Mouse (Mus musculus) embryonic facial prominence, embryonic 14.5 days (tissue): ENCODE measurements around the gene Pcsk2. TPM values are rescaled to one million over a fixed set of nuclear protein-coding genes. Genes with fewer than 3 reads are reported as not detected.
A peak's percentile ranks its signal among the peaks of the same experiment; 100 is the strongest.

ENCODE experiments used
- ATAC-seq: fragments of 200-750 bp; cut with Nextera tagmentation; 2 replicates; pipeline ENCODE4 v1.8.0; 2017; ENCODE audit warnings: low read depth, moderate number of reproducible peaks, moderate TSS enrichment
- DNase-seq: peaks from one replicate; pipeline ENCODE4 v3.0.0-alpha.2; 2015; ENCODE audit warnings: low spot score
- H3K27ac ChIP-seq: fragments of 300-500 bp; sonication (generic); replicated peaks from 2 replicates; pipeline ENCODE4 v1.5.1; 2014; ENCODE audit warnings: low read depth, mild to moderate bottlenecking, low read length, moderate library complexity
- H3K27me3 ChIP-seq: fragments of 300-500 bp; sonication (generic); replicated peaks from 2 replicates; pipeline ENCODE4 v1.6.1; 2014; ENCODE audit warnings: low read length; ENCODE audit not compliant: control insufficient read depth, insufficient read depth
- H3K36me3 ChIP-seq: fragments of 300-500 bp; sonication (generic); 2 replicates; pipeline ENCODE4 v1.6.1; 2014; ENCODE audit warnings: low read length, mixed read lengths; ENCODE audit not compliant: control insufficient read depth, insufficient read depth
- H3K4me1 ChIP-seq: fragments of 300-500 bp; sonication (generic); 2 replicates; pipeline ENCODE4 v1.6.1; 2014; ENCODE audit warnings: antibody characterized with exemption, low read length; ENCODE audit not compliant: control insufficient read depth, insufficient read depth
- H3K4me2 ChIP-seq: fragments of 300-500 bp; sonication (generic); 2 replicates; pipeline ENCODE4 v1.6.1; 2014; ENCODE audit warnings: low read depth, mild to moderate bottlenecking, low read length, moderate library complexity, mixed read lengths
- H3K4me3 ChIP-seq: fragments of 300-500 bp; sonication (generic); 2 replicates; pipeline ENCODE4 v1.5.1; 2014; ENCODE audit warnings: low read depth, mild to moderate bottlenecking, low read length
- H3K9ac ChIP-seq: fragments of 300-500 bp; sonication (generic); 2 replicates; pipeline ENCODE4 v1.6.1; 2014; ENCODE audit warnings: low read depth, mild to moderate bottlenecking, low read length, moderate library complexity, mixed read lengths
- H3K9me3 ChIP-seq: fragments of 300-500 bp; sonication (generic); 2 replicates; pipeline ENCODE4 v1.6.1; 2016; ENCODE audit warnings: low read length; ENCODE audit not compliant: control insufficient read depth
- WGBS: fragments of 180-500 bp; shearing (Covaris S2); extraction: QIAGEN DNeasy Blood & Tissue Kit; methylation state at CpG from one replicate; pipeline ENCODE4 v1.1.7; 2014; 5-methylcytosine and 5-hydroxymethylcytosine counted together
- polyA plus RNA-seq: library from polyadenylated mRNA; unstranded; fragments of >200 nt; fragmentation: Nextera tagmentation; extraction: Ambion mirVana; gene quantifications from 2 replicates; pipeline ENCODE4 v1.2.1, GENCODE M21; 2014

The Pcsk2 gene
- polyA plus RNA-seq, 1 experiment from 2014 or later = 2.7 TPM

DNA sequence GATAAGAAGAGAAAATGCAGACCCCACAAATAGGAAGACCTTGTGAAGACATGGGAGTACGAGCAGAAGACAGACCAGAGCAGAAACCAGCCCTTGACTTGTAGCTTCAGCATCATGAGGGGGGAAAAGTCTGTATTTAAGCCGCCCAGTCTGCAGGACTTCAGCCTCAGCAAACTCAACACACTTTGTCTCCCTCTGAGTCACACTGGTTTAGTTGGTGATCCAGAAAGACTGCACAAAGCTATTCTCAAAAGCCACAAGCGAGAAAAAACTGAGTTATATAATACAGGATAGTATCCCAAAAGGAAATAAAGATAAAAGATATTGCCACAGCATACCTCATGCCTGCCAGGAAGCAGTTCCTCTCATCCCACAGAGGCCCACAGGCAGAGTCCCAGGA is 67.5 kb downstream of the Pcsk2 start:
- ATAC-seq (no peak), DNase-seq (no peak)
- 66% methylated on average over 3 of the region's 3 CpGs for WGBS
- Histone ChIP-seq H3K27me3 (no peaks in the 10 kb centered on the region), H3K9me3 (no peaks in the 10 kb centered on the region), H3K27ac (no peak overlapping the region), H3K4me2 (no peak overlapping the region), H3K36me3 (no peaks in the 10 kb centered on the region), H3K4me3 (no peak overlapping the region), H3K4me1 (no peaks in the 10 kb centered on the region), H3K9ac (no peak overlapping the region)

DNA sequence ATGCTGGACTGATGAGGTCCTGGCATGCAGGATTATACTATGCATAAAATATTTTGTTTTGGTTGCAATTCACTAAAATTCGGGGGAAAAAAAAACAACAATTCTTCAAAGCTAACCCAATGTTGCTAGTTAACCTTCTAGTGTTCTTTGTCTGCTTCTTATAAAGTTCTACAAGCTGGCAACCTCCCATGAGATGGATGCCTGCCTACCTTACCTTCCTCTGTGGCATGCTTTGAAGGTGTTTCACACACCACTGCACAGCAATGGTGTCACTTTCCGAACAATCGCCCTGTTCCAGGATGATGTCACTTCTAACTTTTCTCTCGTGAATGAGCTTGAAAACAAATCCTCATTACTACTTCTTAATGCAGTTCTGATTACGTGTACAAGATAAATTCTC is 68.8 kb downstream of the Pcsk2 start:
- Histone ChIP-seq H3K36me3 (no peaks in the 10 kb centered on the region), H3K4me1 (no peaks in the 10 kb centered on the region), H3K9me3 (no peaks in the 10 kb centered on the region), H3K27me3 (no peaks in the 10 kb centered on the region), H3K9ac (no peak overlapping the region), H3K4me3 (no peak overlapping the region), H3K27ac (no peak overlapping the region), H3K4me2 (no peak overlapping the region)
- peak; percentile 30 for DNase-seq
- peak; percentile 76; the same call in 1 of the 2 replicates for ATAC-seq
- WGBS = 69% methylated on average over 5 of the region's 5 CpGs

DNA sequence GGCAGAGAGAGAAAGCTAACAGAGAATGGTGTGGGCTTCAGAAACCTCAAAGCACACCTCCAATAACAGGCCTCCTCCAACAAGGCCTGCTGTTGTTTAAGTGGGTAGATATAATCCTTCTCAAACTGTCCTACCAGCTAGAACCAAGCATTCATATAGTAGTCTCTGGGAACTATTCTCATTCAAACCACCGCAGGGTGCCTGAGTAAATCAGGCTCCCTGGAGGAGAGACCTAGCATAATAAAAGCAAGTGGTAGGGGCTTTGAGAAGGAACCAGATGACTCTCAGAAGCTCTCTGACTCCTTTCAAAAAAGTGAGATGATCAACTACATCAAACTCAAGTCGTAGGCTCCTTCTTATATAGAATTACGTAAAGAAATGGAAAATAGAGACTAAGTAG is 75.0 kb downstream of the Pcsk2 start:
- no peak overlapping the region for H3K9ac ChIP-seq
- no peaks in the 10 kb centered on the region for H3K4me1 ChIP-seq
- ATAC-seq (no peak), DNase-seq (no peak)
- no peaks in the 10 kb centered on the region for H3K27me3 ChIP-seq
- H3K4me3 ChIP-seq = no peak overlapping the region
- WGBS = 45% methylated on average over 3 of the region's 3 CpGs
- no peaks in the 10 kb centered on the region for H3K9me3 ChIP-seq
- no peaks in the 10 kb centered on the region for H3K36me3 ChIP-seq
- no peak overlapping the region for H3K27ac ChIP-seq
- no peak overlapping the region for H3K4me2 ChIP-seq

DNA sequence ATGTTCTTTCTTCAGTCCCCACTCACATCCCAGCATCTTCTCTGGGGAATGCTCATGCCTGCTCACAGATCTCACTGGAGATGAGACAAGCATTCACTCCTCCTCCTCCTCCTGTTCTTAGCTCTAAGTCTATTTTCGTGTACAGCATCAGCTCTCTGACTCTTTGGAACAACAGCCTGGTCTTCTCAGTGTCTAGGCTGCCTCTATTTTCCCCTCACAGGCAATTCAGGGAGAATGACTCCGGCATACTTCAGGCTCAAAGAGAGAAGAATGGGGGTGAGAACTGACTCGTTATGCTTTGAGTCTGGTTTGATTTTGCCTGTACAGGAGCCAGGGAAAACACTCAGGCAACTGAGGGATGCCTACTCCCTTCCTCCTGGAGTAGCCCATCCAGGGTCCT is 78.0 kb downstream of the Pcsk2 start:
- no peaks in the 10 kb centered on the region for H3K36me3 ChIP-seq
- H3K9ac ChIP-seq = no peak overlapping the region
- no peak overlapping the region for H3K4me3 ChIP-seq
- WGBS = 65% methylated on average over 3 of the region's 3 CpGs
- no peaks in the 10 kb centered on the region for H3K27me3 ChIP-seq
- DNase-seq = no peak
- no peaks in the 10 kb centered on the region for H3K4me1 ChIP-seq
- no peaks in the 10 kb centered on the region for H3K9me3 ChIP-seq
- no peak for ATAC-seq
- no peak overlapping the region for H3K27ac ChIP-seq
- H3K4me2 ChIP-seq = no peak overlapping the region

DNA sequence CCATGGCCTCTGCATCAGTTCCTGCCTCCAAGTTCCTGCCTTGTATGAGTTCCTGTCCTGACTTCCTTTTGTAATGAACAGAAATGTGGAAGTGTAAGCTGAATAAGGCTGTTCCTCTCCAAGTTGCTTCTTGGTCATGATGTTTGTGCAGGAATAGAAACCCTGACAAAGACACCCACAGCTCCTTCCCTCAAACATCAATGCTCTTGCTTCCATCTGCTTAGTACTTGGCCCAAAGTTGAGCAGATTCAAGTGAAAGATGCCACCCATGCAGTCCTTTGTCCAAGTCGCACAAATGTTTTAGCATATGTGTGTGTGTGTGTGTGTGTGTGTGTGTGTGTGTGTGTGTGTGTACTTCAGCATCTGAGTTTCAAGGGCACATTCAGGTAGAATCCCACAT is 97.3 kb downstream of the Pcsk2 start:
- WGBS = 100% methylated on average over 1 of the region's 1 CpGs
- H3K27ac ChIP-seq = no peak overlapping the region
- H3K4me1 ChIP-seq = no peaks in the 10 kb centered on the region
- no peak for ATAC-seq
- no peak for DNase-seq
- no peaks in the 10 kb centered on the region for H3K27me3 ChIP-seq
- no peaks in the 10 kb centered on the region for H3K9me3 ChIP-seq
- no peak overlapping the region for H3K4me3 ChIP-seq
- H3K36me3 ChIP-seq = no peaks in the 10 kb centered on the region
- no peak overlapping the region for H3K9ac ChIP-seq
- no peak overlapping the region for H3K4me2 ChIP-seq

DNA sequence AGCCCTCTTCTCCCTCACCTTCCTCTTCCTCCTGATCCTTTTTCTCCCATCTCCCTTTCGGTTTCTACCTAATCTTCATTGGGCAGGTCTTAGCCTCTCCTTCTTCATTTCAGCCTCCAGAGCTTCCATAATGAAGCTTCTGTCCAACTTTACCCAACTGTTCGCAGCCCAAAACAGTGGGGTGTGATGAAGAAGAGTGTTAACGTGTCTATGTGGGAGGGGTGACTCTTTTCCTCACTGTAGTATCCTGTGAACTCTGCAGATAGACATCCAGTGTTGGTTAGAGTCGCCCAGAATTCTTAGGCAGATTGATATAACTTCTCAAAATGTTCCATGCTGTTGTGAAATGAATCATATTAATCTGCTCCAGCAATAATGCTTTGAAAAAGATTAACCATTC is 98.4 kb downstream of the Pcsk2 start:
- Histone ChIP-seq H3K27ac (no peak overlapping the region), H3K9me3 (no peaks in the 10 kb centered on the region), H3K4me2 (no peak overlapping the region), H3K9ac (no peak overlapping the region), H3K27me3 (no peaks in the 10 kb centered on the region), H3K36me3 (no peaks in the 10 kb centered on the region), H3K4me1 (no peaks in the 10 kb centered on the region), H3K4me3 (no peak overlapping the region)
- 80% methylated on average over 4 of the region's 4 CpGs for WGBS
- DNase-seq (no peak), ATAC-seq (no peak)

DNA sequence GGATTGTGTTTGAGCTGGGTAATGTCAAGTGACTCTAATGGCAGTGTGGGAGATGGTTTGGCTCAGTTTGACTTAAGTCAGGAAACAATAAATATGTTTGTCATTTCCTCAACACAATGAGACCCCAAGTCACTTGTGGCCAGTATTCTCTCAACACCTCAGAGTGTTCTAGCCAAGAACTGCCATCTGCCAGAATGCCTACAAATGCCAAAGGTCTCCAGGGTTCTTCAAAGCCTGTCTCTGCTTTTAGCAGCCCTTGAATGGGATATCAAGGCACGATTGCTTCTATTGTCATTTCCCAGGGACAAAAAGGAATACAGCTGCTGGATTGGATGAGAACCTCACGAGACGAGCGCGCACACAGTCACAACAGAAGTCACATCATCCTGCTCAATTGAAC is 100.0 kb downstream of the Pcsk2 start:
- H3K4me1 ChIP-seq = no peaks in the 10 kb centered on the region
- H3K27me3 ChIP-seq = no peaks in the 10 kb centered on the region
- H3K27ac ChIP-seq = no peak overlapping the region
- ATAC-seq (no peak), DNase-seq (no peak)
- H3K36me3 ChIP-seq = no peaks in the 10 kb centered on the region
- WGBS = 86% methylated on average over 5 of the region's 5 CpGs
- H3K4me2 ChIP-seq = no peak overlapping the region
- no peak overlapping the region for H3K4me3 ChIP-seq
- H3K9me3 ChIP-seq = no peaks in the 10 kb centered on the region
- H3K9ac ChIP-seq = no peak overlapping the region

DNA sequence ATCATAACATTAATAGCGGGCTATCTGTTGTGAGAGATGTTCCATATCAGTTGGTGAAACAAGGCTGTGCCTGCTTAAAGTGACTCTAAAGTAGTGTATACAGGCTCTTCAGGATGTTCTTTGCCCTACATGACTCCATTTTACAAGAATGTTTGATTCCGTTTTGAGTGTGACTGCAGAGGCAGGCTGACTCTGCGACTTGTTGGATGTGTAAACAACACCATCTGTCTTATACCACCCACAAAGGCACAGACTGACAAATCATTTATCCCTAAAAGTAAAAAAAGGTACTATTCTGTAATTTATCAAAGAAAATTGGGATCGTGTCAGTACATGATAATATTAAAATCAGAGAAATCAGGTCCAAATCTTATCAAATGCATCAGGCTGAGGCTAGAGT is 108.7 kb downstream of the Pcsk2 start:
- no peak overlapping the region for H3K9ac ChIP-seq
- no peak for DNase-seq
- H3K4me2 ChIP-seq = no peak overlapping the region
- ATAC-seq = no peak
- no peaks in the 10 kb centered on the region for H3K4me1 ChIP-seq
- no peaks in the 10 kb centered on the region for H3K9me3 ChIP-seq
- no peak overlapping the region for H3K4me3 ChIP-seq
- H3K27ac ChIP-seq = no peak overlapping the region
- WGBS = 82% methylated on average over 4 of the region's 4 CpGs
- no peaks in the 10 kb centered on the region for H3K27me3 ChIP-seq
- H3K36me3 ChIP-seq = no peaks in the 10 kb centered on the region

DNA sequence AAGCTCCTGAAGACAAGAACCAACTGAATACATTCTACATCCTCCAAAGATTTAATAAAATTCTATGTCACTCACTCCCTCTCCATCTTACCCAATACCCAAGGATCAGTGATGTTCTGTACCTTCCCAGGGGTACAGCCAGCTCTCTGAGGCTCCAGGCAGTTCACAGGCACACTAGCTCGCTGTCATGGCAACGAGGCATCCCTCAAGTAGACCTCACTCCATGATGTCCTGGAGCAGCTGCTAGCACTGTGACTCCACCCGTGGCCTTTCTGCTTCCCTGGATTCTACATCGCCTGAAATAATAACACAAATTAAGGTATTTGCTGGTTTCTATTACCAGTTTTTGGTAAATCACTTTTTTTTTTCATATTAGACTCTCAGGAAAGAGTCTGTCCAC is 111.0 kb downstream of the Pcsk2 start:
- Histone ChIP-seq H3K27me3 (no peaks in the 10 kb centered on the region), H3K9ac (no peak overlapping the region), H3K4me1 (no peaks in the 10 kb centered on the region), H3K36me3 (no peaks in the 10 kb centered on the region), H3K9me3 (no peaks in the 10 kb centered on the region), H3K4me3 (no peak overlapping the region), H3K27ac (no peak overlapping the region), H3K4me2 (no peak overlapping the region)
- peak; percentile 40 for DNase-seq
- ATAC-seq = peak; percentile 65; the same call in 1 of the 2 replicates
- WGBS = 50% methylated on average over 4 of the region's 4 CpGs
